Mouse (Mus musculus): Measurements from ENCODE around the gene Abcb8. TPM values are rescaled to one million over a fixed set of nuclear protein-coding genes. Genes with fewer than 3 reads are reported as not detected.

Gene Abcb8
- total RNA-seq, 2 experiments from 2014 or later, result 93.7 to 116 TPM

- DNase-seq, result no peak
Observed at GRCm38 (mm10) chr5:24425421-24426036, 32.1 kb downstream of the Abcb8 start.

GRCm38 (mm10) chr5:24426037-24426432 lies 32.6 kb downstream of the Abcb8 start:
- peak; percentile 21 for DNase-seq

GRCm38 (mm10) chr5:24426556-24427284 lies 33.3 kb downstream of the Abcb8 start:
- DNase-seq, result no peak

GRCm38 (mm10) chr5:24427285-24427633 lies 33.8 kb downstream of the Abcb8 start:
- DNase-seq, result no peak

GRCm38 (mm10) chr5:24427981-24428402 lies 34.5 kb downstream of the Abcb8 start:
- peak; percentile 18 for DNase-seq

GRCm38 (mm10) chr5:24428596-24428995 lies 35.1 kb downstream of the Abcb8 start:
- peak; percentile 53 for DNase-seq

GRCm38 (mm10) chr5:24433993-24434392 lies 40.5 kb downstream of the Abcb8 start:
- no peak for DNase-seq

- no peak for DNase-seq
Observed at GRCm38 (mm10) chr5:24441187-24441586, 47.7 kb downstream of the Abcb8 start.

- DNase-seq, result no peak
Observed at GRCm38 (mm10) chr5:24442029-24442428, 48.6 kb downstream of the Abcb8 start.

- DNase-seq, result no peak
Observed at GRCm38 (mm10) chr5:24443204-24443603, 49.7 kb downstream of the Abcb8 start.

- peak; percentile 17 for DNase-seq
Observed at GRCm38 (mm10) chr5:24443927-24444326, 50.5 kb downstream of the Abcb8 start.

- peak; percentile 96 for DNase-seq
Observed at GRCm38 (mm10) chr5:24444746-24445427, 51.4 kb downstream of the Abcb8 start, which contains the start of gene Fastk. Gene Fastk, minus strand, starts transcription at chr5:24445287.

- peak; percentile 43 for DNase-seq
Observed at GRCm38 (mm10) chr5:24445428-24446080, 52.1 kb downstream of the Abcb8 start.

- no peak for DNase-seq
Observed at GRCm38 (mm10) chr5:24446630-24447029, 53.2 kb downstream of the Abcb8 start.

GRCm38 (mm10) chr5:24447624-24448298 lies 54.3 kb downstream of the Abcb8 start, which contains the start of gene Tmub1:
Gene Tmub1, minus strand, starts transcription at chr5:24447854.
- peak; percentile 86 for DNase-seq

GRCm38 (mm10) chr5:24451264-24452029 lies 58.0 kb downstream of the Abcb8 start:
- peak; percentile 94 for DNase-seq

GRCm38 (mm10) chr5:24452030-24452690 lies 58.7 kb downstream of the Abcb8 start, which contains the start of gene Agap3:
Gene Agap3, plus strand, starts transcription at chr5:24452177.
- DNase-seq, result peak; percentile 61

GRCm38 (mm10) chr5:24452691-24453233 lies 59.3 kb downstream of the Abcb8 start:
- peak; percentile 46 for DNase-seq

GRCm38 (mm10) chr5:24453283-24453984 lies 60.0 kb downstream of the Abcb8 start:
- DNase-seq, result no peak

- no peak for DNase-seq
Observed at GRCm38 (mm10) chr5:24453985-24454303, 60.5 kb downstream of the Abcb8 start.

Data from adrenal gland, postnatal 10 days (tissue).